Mouse (Mus musculus) kidney, postnatal 4 days (tissue): ENCODE measurements around the gene Ddx55.

ENCODE experiments used
- DNase-seq, 2 experiments: peaks; one replicate each; pipeline ENCODE4 v3.0.0; 2021; ENCODE audit warnings: mixed read lengths in 2 of 2

Gene Ddx55

GRCm38 (mm10) chr5:124552558-124553307 is at the start of gene Ddx55:
TSS of gene Ddx55 (plus strand) at chr5:124552864.
- peak; percentile 92 to 94 for DNase-seq

GRCm38 (mm10) chr5:124503742-124504141 is 48.9 kb upstream of the Ddx55 start:
- DNase-seq, result peak in 1 of 2 experiments; percentile 17

GRCm38 (mm10) chr5:124505235-124505634 is 47.4 kb upstream of the Ddx55 start:
- DNase-seq, result no peak

GRCm38 (mm10) chr5:124506731-124507359 is 45.8 kb upstream of the Ddx55 start:
- DNase-seq, result peak in 1 of 2 experiments; percentile 22

GRCm38 (mm10) chr5:124509200-124509599 is 43.5 kb upstream of the Ddx55 start:
- no peak for DNase-seq

GRCm38 (mm10) chr5:124509742-124510237 is 42.9 kb upstream of the Ddx55 start:
- DNase-seq, result peak; percentile 65 to 78

- DNase-seq, result no peak
Measured at GRCm38 (mm10) chr5:124510536-124511050, 42.1 kb upstream of the Ddx55 start.

GRCm38 (mm10) chr5:124515789-124516188 is 36.9 kb upstream of the Ddx55 start:
- no peak for DNase-seq

GRCm38 (mm10) chr5:124518648-124519047 is 34.0 kb upstream of the Ddx55 start:
- no peak for DNase-seq

- DNase-seq, result no peak
Measured at GRCm38 (mm10) chr5:124521588-124521987, 31.1 kb upstream of the Ddx55 start.

GRCm38 (mm10) chr5:124523032-124523431 is 29.6 kb upstream of the Ddx55 start:
- DNase-seq, result no peak

- no peak for DNase-seq
Measured at GRCm38 (mm10) chr5:124524943-124525342, 27.7 kb upstream of the Ddx55 start.

GRCm38 (mm10) chr5:124528351-124528750 is 24.3 kb upstream of the Ddx55 start:
- no peak for DNase-seq

GRCm38 (mm10) chr5:124528791-124529190 is 23.9 kb upstream of the Ddx55 start:
- peak; percentile 43 to 58 for DNase-seq

GRCm38 (mm10) chr5:124529191-124529651 is 23.4 kb upstream of the Ddx55 start:
- peak; percentile 58 to 68 for DNase-seq

GRCm38 (mm10) chr5:124529697-124530096 is 23.0 kb upstream of the Ddx55 start:
- DNase-seq, result peak; percentile 20 to 27

GRCm38 (mm10) chr5:124530655-124531582 is 21.7 kb upstream of the Ddx55 start, which contains the start of gene Rilpl1:
TSS of gene Rilpl1 (minus strand) at chr5:124531391.
- peak; percentile 90 to 94 for DNase-seq

GRCm38 (mm10) chr5:124531583-124531930 is 21.1 kb upstream of the Ddx55 start:
- DNase-seq, result no peak

GRCm38 (mm10) chr5:124532451-124532850 is 20.2 kb upstream of the Ddx55 start:
- peak; percentile 39 to 63 for DNase-seq

- no peak for DNase-seq
Measured at GRCm38 (mm10) chr5:124535016-124535415, 17.6 kb upstream of the Ddx55 start.

GRCm38 (mm10) chr5:124536776-124537175 is 15.9 kb upstream of the Ddx55 start:
- DNase-seq, result peak; percentile 71 to 81
